Mouse (Mus musculus): ENCODE results near the gene Mrpl23. TPM values are rescaled to one million over a fixed set of nuclear protein-coding genes. Genes with fewer than 3 reads are reported as not detected.

Mrpl23 gene
- polyA plus RNA-seq, 1 experiment from 2014 or later, result 45.8 TPM

- no peak for ATAC-seq (replicated peaks; ENCODE audit: low FRiP score, low TSS enrichment, low read depth)
- Histone ChIP-seq H3K4me1 (replicated peaks; ENCODE audit: control insufficient read depth, insufficient read depth, low read length) (peaks cover 25% of the 10 kb centered on the region), H3K4me3 (ENCODE audit: low read depth, low read length) (no peak overlapping the region), H3K9ac (ENCODE audit: low read length) (no peak overlapping the region), H3K27ac (ENCODE audit: low read depth) (peak overlapping the region; percentile 30), H3K9me3 (ENCODE audit: control insufficient read depth, low read length) (no peaks in the 10 kb centered on the region), H3K36me3 (ENCODE audit: control insufficient read depth, insufficient read depth, low read length) (no peaks in the 10 kb centered on the region), H3K27me3 (replicated peaks; ENCODE audit: control insufficient read depth, insufficient read depth, low read length) (no peaks in the 10 kb centered on the region), H3K4me2 (ENCODE audit: low read length) (no peak overlapping the region)
- 46% methylated on average over 9 of the region's 9 CpGs for WGBS
- no peak for DNase-seq (ENCODE audit: low spot score)
Measured at GRCm38 (mm10) chr7:142588282-142588941, 55.9 kb downstream of the Mrpl23 start.

MicroRNA genes within 50 kb of the gene (microRNA counts, 519-probe panel; counts per million panel counts)
- microRNA mmu-miR-675-3p, result 3,548 counts per million, percentile 48 among the panel's probes with 10 or more counts
- 2,127 counts per million, percentile 17 among the panel's probes with 10 or more counts for microRNA mmu-miR-675-5p

Small RNAs within 50 kb of the gene (microRNA-seq; reads per million reads assigned to microRNA genes)
- 215 reads per million, percentile 66 among the genes with 10 or more reads in this experiment for gene Mir675

Other genes starting within 250 kb of the Mrpl23 start
- gene Krtap5-1, start 235.6 kb upstream of the Mrpl23 start, polyA plus RNA-seq (2014; fragmentation: Nextera tagmentation; extraction: Ambion mirVana), result 0.42 TPM in 1 of 2 replicates, not detected in the other
- not detected in 2 replicates for gene Krtap5-4, start 229.1 kb upstream of the Mrpl23 start, polyA plus RNA-seq (2014; fragmentation: Nextera tagmentation; extraction: Ambion mirVana)
- gene Ifitm10, start 158.9 kb upstream of the Mrpl23 start, polyA plus RNA-seq (2014; fragmentation: Nextera tagmentation; extraction: Ambion mirVana), result 1.7 and 2.1 TPM in 2 replicates
- 0.54 TPM in 1 of 2 replicates, not detected in the other for gene Gm49369, start 150.0 kb upstream of the Mrpl23 start, polyA plus RNA-seq (2014; fragmentation: Nextera tagmentation; extraction: Ambion mirVana)
- gene Ctsd, start 144.6 kb upstream of the Mrpl23 start, polyA plus RNA-seq (2014; fragmentation: Nextera tagmentation; extraction: Ambion mirVana), result 245 and 248 TPM in 2 replicates
- gene Syt8, start 97.8 kb upstream of the Mrpl23 start, polyA plus RNA-seq (2014; fragmentation: Nextera tagmentation; extraction: Ambion mirVana), result 1.6 and 3.8 TPM in 2 replicates
- 1.7 and 3.2 TPM in 2 replicates for gene Tnni2, start 90.9 kb upstream of the Mrpl23 start, polyA plus RNA-seq (2014; fragmentation: Nextera tagmentation; extraction: Ambion mirVana)
- 145 and 153 TPM in 2 replicates for gene Lsp1, start 71.9 kb upstream of the Mrpl23 start, polyA plus RNA-seq (2014; fragmentation: Nextera tagmentation; extraction: Ambion mirVana)
- gene Tnnt3, start 33.9 kb upstream of the Mrpl23 start, polyA plus RNA-seq (2014; fragmentation: Nextera tagmentation; extraction: Ambion mirVana), result 1.5 and 2.4 TPM in 2 replicates
- 960 and 1,030 TPM in 2 replicates for gene Igf2, start 134.1 kb downstream of the Mrpl23 start, polyA plus RNA-seq (2014; fragmentation: Nextera tagmentation; extraction: Ambion mirVana)
- 0.13 and 0.24 TPM in 2 replicates for gene Gm49394, start 137.3 kb downstream of the Mrpl23 start, polyA plus RNA-seq (2014; fragmentation: Nextera tagmentation; extraction: Ambion mirVana)
- gene Ins2, start 210.7 kb downstream of the Mrpl23 start, polyA plus RNA-seq (2014; fragmentation: Nextera tagmentation; extraction: Ambion mirVana), result 199 TPM in 1 of 2 replicates, not detected in the other